Mouse (Mus musculus) gastrocnemius, adult 8-10 months (tissue): ENCODE data around the gene Tango2. TPM values are rescaled to one million over a fixed set of nuclear protein-coding genes. Genes with fewer than 3 reads are reported as not detected.

ENCODE experiments used
- DNase-seq, 2 experiments: peaks; one replicate each; pipeline ENCODE4 v3.0.0; 2022; ENCODE audit warnings: low spot score in 2 of 2
- total RNA-seq, 4 experiments: library from RNA; stranded (reverse); gene quantifications; 2 replicates each; pipeline ENCODE4 v1.2.4; 2022

The Tango2 gene
- 10 to 100 TPM; 29.9 to 53.4 (median 43.1) TPM for total RNA-seq

DNA sequence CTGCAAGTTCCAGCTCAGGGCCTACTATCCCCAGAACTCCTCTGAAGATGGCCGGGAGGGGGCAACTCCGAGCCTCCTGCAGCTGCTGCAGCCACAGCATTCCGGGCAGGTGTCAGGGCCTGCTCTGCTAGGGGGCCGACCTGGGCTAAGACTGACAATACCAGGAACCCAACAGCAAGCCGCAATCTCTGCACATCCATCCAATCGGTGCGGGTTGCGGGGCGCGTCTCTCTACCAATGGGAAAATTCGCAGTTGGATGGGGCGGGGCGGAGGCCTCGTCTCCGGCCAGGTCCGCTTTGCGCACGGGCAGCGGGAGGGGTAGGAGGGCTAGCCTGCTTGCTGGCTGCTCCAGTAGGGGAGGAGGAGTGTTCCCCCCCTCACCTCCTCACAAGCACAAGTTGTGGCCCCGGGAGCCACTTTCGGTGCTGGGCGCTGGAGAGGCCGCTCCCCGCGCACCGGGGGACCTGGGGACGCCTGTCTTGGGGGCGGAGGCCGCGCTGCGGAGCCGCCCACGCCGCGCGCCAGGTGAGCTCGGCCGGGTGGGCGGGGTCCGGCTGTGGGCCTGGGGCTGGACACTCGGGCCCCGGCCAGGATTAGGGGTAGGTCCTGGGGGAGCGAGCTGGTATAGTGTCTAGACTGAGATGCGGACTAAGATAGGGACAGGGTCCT, at the start of gene Tango2, which contains the start of gene Arvcf:
Gene Tango2, minus strand, starts transcription at position 173 of the 670 bp plus-strand sequence.
Gene Arvcf, plus strand, starts transcription at position 252 of the 670 bp plus-strand sequence.
- peak; percentile 83 to 89 for DNase-seq

DNA sequence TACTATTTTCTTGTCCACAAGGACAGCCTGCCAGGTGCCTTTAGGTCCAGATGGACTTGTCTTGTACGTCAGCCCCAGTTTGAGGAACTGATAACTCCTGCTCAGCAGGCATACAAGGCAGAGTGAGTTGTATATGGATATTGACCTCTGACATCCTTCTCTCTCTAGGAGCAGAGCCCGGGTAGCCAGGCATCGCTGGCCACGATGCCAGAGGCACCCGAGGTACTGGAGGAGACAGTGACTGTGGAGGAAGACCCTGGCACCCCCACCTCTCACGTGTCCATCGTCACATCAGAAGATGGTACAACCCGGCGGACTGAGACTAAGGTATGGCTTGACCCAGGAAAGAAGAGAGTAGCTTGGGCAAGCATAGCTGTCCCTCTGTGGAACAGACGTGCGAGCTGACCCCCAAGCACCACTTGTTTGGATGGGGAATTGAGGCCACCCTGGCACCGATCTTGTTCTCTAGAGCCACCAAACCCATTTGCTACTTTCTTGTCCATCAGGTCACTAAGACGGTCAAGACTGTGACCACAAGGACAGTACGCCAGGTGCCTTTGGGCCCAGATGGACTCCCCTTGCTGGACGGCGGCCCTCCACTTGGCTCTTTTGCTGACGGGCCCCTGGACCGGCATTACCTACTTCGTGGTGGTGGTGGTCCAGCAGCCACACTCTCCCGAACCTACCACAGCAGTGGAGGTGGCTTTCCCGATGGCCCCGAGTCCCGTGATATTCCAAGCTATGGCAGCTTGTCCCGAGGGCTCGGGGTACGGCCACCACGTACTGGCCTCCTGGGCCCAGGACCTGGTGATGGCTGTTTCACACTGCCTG, 49.1 kb upstream of the Tango2 start:
- DNase-seq: no peak

DNA sequence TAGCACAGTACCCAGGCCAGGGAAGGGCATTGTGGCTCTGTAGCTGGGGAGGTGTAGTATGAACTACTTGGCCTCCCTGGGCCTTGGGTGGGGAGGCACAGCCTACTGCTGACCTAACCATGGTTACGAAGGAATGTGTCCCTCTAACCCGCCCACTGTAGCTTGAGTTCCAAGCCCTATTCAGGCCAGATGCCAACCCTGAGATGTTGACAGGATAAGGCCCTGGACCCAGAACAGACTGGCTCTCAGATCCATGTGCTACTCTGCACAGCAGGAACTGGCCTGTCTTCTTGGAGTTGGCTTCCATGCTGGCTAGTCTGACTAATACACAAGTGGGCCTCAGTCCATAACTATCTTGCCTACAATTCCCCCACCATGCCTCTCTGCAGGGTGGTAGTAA, 48.3 kb upstream of the Tango2 start:
- DNase-seq: peak; percentile 69 to 71

DNA sequence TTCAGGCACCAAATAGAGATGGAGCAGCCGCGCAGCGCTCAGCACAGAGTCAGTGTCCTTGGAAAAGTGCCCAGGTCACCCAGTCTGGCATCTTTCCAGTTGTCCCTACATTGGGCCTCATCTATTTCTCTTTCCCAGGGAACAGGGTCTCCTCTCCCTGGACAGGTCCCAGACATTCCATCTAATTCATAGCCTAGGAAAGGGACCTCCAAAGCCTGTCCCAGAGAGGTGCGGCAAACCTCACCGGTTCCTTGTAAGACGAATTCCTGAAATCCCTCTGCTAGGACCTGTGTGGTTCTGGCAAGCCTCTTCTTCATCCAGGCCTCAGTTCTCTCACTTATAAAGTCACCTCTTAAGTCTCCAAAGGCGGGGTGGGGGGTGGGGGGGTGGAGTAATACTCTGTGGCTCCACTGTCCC, 47.7 kb upstream of the Tango2 start:
- no peak for DNase-seq

DNA sequence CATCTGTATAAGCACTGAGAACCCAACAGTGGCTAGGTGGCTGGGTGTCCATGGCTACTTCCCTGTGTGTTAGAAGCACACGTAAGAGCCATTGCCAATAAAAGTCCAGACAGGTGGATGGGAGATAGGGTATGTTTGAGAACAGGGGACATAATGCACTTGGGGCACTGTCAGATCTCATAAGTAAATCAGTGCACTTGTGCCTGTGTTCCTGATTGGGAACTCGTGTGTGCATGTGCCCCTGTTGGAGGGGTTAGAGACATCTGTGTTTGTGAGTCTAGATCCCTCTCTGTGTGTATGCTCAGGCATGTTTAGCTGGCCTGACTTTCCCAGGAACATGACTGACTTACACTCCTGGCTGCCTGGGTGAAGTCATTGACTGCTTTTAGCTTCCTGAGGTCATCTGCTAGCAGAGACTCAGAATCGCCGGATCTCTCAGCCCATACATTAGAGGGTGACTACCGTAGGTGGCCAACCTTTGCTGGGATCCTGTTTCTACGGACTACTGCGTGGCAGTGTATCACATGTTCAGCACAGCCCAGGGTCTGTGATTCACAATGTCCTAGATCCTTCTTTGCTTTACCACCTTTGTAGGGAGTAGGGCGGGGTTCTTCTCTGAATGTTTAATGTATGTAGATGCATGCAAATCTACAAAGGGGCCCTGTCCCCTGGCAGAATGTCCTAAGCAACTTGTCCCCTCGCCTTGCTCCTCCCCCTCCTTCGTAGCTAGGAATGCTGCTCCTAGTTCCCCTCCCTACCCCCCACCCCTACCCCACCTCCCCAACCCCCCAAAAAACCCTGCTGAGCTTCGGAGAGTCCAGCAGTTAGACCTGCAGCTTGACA, 47.1 kb upstream of the Tango2 start:
- DNase-seq: no peak

DNA sequence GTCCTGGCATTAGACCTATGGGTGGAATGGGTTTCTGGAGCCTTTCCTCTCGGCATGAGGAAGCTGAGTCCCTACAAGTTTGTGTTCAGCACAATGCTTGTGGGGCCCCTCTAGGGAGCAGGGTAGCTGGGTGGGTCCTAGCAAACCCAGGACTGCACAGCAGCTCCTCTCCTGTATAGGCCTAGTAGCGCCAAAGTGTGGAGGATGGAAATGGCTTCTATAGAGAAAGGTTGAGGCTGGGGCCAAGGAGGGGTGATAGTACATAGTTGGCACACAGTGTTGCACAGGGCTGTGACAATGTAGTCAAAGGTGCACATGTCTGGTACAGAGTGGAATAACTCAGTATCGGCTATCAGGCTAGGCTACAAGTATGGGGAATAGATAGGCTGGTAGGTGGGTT, 46.2 kb upstream of the Tango2 start:
- DNase-seq: no peak

DNA sequence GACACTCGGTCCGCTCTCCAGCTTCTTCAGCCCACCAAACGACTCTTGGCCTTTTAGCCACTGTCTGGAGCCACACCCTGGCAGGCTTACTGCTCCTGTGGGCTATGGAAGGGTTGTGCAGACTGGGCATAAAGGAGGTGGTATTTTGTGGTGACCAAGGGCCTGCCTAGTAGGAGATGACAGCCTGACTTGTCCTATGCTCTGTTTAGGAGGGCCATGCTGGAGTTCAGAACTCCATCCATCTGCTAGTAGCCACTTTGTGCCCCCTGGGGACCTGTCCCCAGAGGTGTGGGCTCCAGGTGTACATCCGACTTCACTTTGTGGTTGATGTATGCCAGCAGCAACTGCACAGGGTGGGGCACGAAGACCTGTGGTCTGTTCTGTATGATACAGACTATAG, 45.7 kb upstream of the Tango2 start:
- no peak for DNase-seq

DNA sequence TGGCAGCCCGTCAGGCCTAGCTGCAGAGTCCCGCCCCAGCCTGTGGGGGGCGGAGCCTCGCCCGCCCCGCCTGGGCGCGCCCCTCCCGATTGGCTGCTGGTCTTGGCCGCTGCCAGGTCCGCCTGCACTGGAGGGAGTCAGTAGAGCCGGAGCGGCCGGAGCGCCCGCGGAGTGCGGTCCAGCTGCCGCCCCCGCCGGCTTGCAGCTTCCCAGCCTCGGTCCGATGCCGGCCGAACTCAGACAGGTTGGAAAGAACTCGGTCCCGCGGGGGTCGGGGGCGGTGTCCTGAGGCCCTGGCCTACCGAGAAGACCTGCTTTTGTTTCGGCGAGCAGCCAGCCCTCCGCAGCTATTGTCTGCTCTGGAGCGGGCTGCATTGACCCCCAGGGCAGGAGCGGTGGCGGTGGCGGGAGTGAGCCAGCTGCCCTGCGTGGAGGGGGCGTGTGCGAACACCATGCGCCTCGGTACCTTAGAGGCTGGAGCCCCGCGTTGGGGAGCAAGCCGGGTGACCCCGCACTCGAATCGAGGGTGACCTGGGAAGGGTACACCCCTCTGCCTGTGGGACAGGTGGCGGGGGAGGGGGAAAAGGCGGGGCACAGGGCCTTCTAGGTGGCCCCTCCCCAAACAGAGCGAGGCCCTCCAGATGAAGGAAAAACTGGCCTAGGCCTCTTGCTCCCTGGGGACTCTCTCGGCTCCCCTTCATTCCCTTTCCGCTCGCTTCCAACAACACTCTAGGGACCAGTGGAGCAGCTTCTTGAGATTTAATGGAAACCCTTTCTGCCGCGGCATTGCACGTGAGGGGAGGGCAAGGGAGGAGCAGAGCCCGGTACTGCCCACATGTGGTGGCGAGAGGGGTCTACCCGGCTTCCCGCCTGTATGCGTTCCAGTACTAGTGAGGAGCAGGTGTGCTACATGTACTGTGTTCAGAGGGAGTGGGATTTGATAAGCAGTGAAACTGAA, 44.8 kb upstream of the Tango2 start:
- peak; percentile 86 to 91 for DNase-seq

DNA sequence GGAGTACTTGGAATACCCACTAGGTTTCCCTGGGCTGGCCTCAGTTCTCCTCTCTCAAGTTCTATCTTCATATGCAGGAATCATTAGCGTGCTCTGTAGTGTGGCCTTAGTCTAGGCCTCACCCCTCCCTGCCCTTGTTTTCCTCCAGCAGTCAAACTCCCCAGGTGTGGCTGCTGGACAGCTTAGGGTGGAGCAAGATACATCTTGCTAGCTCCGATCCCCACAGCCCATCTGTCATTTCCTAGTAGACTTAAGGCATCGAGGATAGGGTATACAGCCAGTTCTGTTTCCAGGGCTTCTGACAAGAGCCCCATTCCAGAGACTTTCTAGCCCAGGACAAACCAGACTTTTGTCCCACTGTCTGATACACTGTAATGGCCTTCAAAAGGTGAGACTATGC, 43.8 kb upstream of the Tango2 start:
- DNase-seq: no peak

DNA sequence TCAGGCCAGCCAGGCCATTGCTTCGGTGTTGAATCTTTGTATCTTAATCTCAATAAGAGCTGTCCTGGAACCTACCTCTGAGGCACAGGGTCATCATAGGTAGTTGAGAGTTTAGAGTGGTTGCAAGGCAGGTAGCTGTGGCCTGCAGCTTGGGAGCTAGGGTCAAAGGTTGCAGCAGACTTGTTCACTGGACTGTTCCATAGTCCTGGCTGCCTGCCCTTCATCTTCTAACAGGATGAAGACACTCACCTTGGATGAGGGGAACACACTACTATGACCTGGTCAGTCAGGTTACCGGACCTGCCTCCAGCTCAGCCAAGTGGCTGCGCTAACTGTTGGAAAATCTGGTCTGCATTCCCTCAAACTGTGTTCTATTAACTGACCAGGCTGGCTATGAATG, 43.2 kb upstream of the Tango2 start:
- DNase-seq: no peak

DNA sequence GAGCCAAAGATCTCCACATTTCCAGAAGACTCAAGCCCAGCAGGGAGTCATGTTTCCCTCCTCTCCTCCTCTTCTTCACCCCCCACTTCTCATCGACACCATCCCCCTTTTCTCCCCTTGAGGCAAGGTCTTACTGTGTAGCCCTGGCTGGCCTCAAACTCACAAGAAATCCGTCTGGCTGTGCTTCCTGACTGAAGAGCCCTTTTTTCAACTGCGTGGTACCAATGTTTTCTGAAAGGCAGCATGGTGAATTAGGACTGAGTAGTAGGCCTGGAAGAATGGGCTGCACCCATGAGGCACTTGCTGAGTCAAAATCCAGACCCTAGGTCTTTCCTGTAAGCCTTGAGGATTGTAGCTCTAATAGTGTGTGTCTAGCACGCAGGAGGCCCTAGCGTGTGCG, 42.5 kb upstream of the Tango2 start:
- no peak for DNase-seq

DNA sequence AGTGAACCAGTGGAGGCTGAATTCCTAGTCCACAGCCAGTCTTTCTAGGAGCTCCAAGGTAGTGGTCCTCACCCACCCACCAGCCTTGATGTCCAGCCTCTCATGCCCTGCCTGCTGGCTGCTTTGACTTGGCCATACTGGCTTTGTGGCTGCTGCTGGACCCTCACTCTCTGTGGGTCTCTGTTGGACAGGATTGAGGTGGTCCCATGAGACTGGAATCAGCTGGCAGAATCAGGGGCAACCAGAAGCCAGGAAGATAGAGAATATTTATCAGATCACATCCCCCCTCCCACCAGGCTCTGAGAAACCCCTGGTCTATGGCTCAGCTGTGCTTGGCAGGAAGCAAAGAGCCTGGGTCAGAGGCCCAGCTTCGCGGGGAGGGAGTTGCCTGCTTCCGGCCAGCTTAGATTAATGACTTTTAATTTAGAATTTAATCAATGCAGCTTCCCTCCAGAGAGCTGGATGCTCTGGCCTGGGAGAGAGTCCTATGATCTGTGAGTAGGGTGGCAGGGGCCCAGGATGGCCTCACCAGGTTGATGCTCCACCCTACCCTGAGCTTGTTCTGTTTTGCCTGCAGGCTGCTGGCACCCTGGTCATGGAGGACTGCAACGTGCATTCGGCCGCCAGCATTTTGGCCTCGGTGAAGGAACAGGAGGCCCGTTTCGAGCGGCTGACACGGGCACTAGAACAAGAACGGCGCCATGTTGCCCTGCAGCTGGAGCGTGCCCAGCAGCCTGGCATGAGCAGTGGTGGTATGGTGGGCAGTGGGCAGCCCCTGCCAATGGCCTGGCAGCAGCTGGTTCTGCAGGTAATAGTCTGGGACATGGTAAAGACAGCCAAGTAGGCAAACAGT, 40.9 kb upstream of the Tango2 start:
- DNase-seq: no peak

DNA sequence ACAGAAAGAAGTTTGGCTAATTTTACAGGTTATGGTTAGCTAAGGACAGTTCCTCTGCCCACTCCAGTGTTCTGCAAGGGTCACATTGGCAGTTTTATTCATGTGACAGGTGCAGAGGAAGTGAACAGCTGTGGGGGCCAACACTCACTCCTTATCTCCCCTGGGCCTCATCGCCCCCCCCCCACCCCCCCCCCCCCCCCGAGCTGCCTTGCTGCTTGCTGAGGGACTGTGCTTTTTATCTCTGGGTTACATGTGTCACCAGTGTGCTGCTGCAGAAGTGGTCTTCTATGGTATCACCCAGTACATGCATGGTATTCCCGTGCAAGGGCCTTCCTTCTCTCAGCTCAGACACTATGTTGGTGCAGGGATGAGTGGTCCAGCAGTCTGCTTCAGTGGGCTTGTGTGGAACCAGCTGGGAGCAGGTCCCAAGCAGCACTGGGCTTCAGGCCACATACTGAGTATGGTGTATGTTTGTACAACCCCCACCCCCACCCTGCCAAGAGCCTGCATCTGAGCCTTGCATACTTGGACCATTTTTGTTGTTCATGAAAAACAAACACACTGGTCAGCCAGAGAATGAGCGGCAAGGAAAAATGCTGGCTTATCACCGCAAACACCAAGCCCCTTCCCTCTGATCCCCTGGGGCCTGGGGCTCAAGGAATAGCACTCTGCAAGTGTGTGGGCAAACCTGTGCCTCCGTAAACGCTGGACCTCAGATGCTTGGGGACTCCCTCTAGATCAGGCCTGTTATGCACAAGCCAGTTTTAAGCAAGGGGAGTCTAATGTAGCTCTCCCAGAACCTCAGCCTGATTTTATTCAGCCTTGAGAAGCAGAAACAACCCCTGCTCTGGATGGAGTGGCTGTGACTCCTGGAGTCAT, 40.0 kb upstream of the Tango2 start:
- DNase-seq: no peak

DNA sequence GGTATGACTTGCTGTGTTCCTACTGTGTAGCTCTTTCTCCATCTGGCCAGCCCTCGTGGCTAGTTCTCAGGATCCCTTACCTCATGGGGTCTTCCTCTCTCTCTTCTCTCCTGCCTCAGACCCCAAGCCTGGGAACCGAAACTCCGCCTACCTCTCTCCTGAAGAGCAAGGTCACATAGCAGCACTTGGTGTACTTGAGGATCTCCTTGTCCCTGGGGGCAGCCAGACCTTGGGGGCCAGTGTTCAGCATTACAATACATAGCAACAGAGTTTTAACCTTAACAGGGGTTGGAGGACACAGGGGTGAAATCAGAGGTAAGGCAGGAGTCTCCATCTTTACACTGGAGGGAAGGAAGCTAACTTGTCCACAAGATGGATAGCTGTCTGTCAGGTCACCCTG, 39.1 kb upstream of the Tango2 start:
- no peak for DNase-seq

DNA sequence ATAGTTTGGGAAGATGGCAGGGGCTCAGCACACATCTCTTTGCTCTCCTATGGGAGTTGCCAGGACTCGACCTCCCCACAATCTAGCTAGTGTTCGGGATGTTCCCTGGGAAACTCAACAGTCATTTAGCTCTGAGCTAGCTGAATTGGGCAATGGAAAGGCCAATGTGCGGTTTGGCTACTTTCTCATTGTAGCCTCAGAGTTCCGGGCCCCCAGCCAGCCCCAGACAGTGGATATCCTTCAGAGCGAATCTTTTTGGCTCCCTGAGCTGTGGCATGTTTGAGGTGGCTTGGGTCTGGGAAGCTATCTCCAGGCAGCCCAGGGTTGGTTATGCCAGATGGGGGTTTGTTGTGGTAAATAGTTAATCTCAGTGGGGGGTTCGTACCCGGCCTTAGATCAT, 38.5 kb upstream of the Tango2 start:
- peak in 1 of 2 experiments; percentile 59 for DNase-seq

DNA sequence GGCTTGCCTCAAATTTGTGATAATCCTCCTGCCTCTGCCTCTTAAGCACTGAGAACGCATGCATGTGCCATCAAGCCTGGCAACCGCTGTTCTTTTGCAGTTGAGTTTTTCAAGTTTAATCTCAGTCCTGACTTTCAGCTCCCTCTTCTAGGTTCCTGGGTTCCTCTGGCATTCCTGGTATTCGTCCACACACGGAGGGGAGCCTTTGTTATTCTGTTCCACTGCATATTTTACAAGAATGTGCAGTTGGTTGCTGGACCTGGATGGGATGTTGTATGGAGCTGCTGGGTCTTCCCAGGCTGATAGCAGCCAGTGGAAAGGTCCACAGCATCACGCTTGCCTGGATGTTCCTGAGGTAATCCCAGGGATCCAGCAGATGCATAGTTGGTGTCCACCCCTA, 37.5 kb upstream of the Tango2 start:
- DNase-seq: no peak

DNA sequence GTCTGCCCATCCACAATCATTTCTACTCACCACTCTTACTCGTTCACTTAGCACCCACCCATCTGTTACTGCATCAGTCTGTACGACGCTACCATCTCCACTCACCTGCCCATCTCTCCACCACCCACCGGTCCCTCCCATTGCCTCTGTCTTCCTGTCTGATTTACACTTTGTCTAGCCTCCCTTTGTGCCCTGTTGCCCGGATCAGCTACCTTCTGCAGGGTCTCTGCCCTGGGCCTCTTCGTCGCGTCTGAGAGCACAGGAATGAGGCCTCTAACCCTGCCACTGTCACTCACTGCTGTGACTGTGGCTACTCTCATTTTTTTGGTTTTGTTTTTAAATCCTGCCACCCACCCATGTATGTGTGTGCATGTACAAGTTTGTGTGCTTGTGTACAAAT, 36.8 kb upstream of the Tango2 start:
- no peak for DNase-seq

DNA sequence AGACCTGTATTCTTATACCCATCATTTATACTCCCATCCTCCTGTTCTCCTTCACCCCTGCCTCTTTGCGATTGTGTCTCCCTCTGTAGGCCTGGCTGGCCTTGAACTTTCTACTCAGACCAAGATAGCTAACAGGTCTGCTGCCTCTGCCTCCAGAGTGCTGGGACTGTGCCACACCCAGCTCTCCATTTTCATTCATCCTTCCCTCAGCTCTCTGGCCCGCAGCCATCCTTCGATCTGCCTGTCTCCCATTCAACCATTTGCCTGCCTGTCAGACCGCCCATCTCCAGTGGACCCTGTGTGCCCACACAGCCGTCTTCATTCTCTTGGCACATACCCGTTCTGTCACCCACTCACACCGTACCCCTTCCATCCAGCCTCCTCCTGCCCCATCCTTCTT, 36.3 kb upstream of the Tango2 start:
- DNase-seq: no peak

DNA sequence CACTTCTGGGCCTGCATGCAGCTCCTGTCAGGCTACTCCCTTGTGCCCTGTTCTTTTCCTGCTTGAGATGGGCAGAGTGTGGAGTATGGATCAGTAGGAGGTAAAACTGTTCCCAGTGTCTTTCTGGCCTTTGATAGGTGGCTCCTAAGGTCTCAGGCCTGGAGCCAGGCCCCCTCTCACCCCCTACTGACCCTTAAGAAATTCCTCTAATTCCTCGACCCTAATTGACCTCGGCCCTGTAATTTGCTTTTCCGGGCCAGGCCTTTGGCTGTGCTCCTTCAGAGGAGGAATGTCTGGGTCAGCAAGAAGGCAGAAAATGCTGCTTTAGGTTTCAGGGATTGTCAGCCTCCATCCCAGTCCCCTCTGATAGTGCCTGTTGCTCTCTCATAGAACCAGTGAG, 35.9 kb upstream of the Tango2 start:
- DNase-seq: no peak
